Mouse (Mus musculus): ENCODE measurements around the gene Bmpr1b. TPM values are rescaled to one million over a fixed set of nuclear protein-coding genes. Genes with fewer than 3 reads are reported as not detected.
A peak's percentile ranks its signal among the peaks of the same experiment; 100 is the strongest.

The Bmpr1b gene
- polyA plus RNA-seq, 1 experiment from 2014 or later = 1.1 TPM

GRCm38 (mm10) chr3:141940207-141940606 lies 229.0 kb downstream of the Bmpr1b start:
- ATAC-seq = no peak
- Histone ChIP-seq H3K4me1 (ENCODE audit: control insufficient read depth, insufficient read depth, low read length) (no peaks in the 10 kb centered on the region), H3K27ac (ENCODE audit: low read length) (no peak overlapping the region), H3K27me3 (replicated peaks; ENCODE audit: control insufficient read depth, insufficient read depth, low read length) (no peaks in the 10 kb centered on the region), H3K4me3 (ENCODE audit: low read length) (no peak overlapping the region), H3K36me3 (ENCODE audit: control insufficient read depth, insufficient read depth, low read length) (no peaks in the 10 kb centered on the region), H3K4me2 (ENCODE audit: low read depth, low read length) (no peak overlapping the region), H3K9me3 (ENCODE audit: control insufficient read depth, low read length) (no peaks in the 10 kb centered on the region), H3K9ac (ENCODE audit: low read depth, low read length) (no peak overlapping the region)
- WGBS = 80% methylated on average over 5 of the region's 5 CpGs

- H3K27ac ChIP-seq (ENCODE audit: low read length) = no peak overlapping the region
- H3K9me3 ChIP-seq (ENCODE audit: control insufficient read depth, low read length) = no peaks in the 10 kb centered on the region
- H3K27me3 ChIP-seq (replicated peaks; ENCODE audit: control insufficient read depth, insufficient read depth, low read length) = no peaks in the 10 kb centered on the region
- H3K4me2 ChIP-seq (ENCODE audit: low read depth, low read length) = no peak overlapping the region
- H3K36me3 ChIP-seq (ENCODE audit: control insufficient read depth, insufficient read depth, low read length) = no peaks in the 10 kb centered on the region
- H3K4me3 ChIP-seq (ENCODE audit: low read length) = no peak overlapping the region
- no peak for ATAC-seq
- no peaks in the 10 kb centered on the region for H3K4me1 ChIP-seq (ENCODE audit: control insufficient read depth, insufficient read depth, low read length)
- H3K9ac ChIP-seq (ENCODE audit: low read depth, low read length) = no peak overlapping the region
- 43% methylated on average over 16 of the region's 16 CpGs for WGBS
These were observed 232.5 kb downstream of the Bmpr1b start for GRCm38 (mm10) chr3:141936594-141937272.

- no peak overlapping the region for H3K4me3 ChIP-seq (ENCODE audit: low read length)
- H3K9ac ChIP-seq (ENCODE audit: low read depth, low read length) = no peak overlapping the region
- no peak overlapping the region for H3K4me2 ChIP-seq (ENCODE audit: low read depth, low read length)
- WGBS = 78% methylated on average over 3 of the region's 3 CpGs
- H3K4me1 ChIP-seq (ENCODE audit: control insufficient read depth, insufficient read depth, low read length) = 0 out of 2 replicates have a peak, but pooled peaks cover 3% of the 10 kb centered on the region
- H3K36me3 ChIP-seq (ENCODE audit: control insufficient read depth, insufficient read depth, low read length) = no peaks in the 10 kb centered on the region
- H3K27ac ChIP-seq (ENCODE audit: low read length) = no peak overlapping the region
- no peaks in the 10 kb centered on the region for H3K27me3 ChIP-seq (replicated peaks; ENCODE audit: control insufficient read depth, insufficient read depth, low read length)
- no peaks in the 10 kb centered on the region for H3K9me3 ChIP-seq (ENCODE audit: control insufficient read depth, low read length)
- ATAC-seq = no peak
These were observed 236.3 kb downstream of the Bmpr1b start for GRCm38 (mm10) chr3:141932956-141933355.

GRCm38 (mm10) chr3:141931372-141932092 lies 237.7 kb downstream of the Bmpr1b start:
- H3K4me2 ChIP-seq (ENCODE audit: low read depth, low read length) = peak overlapping the region; percentile 35; the same call in 1 of the 2 replicates
- no peak overlapping the region for H3K9ac ChIP-seq (ENCODE audit: low read depth, low read length)
- H3K36me3 ChIP-seq (ENCODE audit: control insufficient read depth, insufficient read depth, low read length) = no peaks in the 10 kb centered on the region
- H3K4me3 ChIP-seq (ENCODE audit: low read length) = no peak overlapping the region
- H3K4me1 ChIP-seq (ENCODE audit: control insufficient read depth, insufficient read depth, low read length) = 0 out of 2 replicates have a peak, but pooled peaks cover 3% of the 10 kb centered on the region
- ATAC-seq = peak; percentile 58; the same call in 1 of the 2 replicates
- no peak overlapping the region for H3K27ac ChIP-seq (ENCODE audit: low read length)
- H3K9me3 ChIP-seq (ENCODE audit: control insufficient read depth, low read length) = no peaks in the 10 kb centered on the region
- 10% methylated on average over 10 of the region's 10 CpGs for WGBS
- H3K27me3 ChIP-seq (replicated peaks; ENCODE audit: control insufficient read depth, insufficient read depth, low read length) = no peaks in the 10 kb centered on the region

GRCm38 (mm10) chr3:141923442-141923841 lies 245.8 kb downstream of the Bmpr1b start:
- no peaks in the 10 kb centered on the region for H3K9me3 ChIP-seq (ENCODE audit: control insufficient read depth, low read length)
- WGBS = 60% methylated on average over 1 of the region's 1 CpGs
- H3K27ac ChIP-seq (ENCODE audit: low read length) = no peak overlapping the region
- H3K36me3 ChIP-seq (ENCODE audit: control insufficient read depth, insufficient read depth, low read length) = no peaks in the 10 kb centered on the region
- no peak overlapping the region for H3K4me3 ChIP-seq (ENCODE audit: low read length)
- H3K4me2 ChIP-seq (ENCODE audit: low read depth, low read length) = no peak overlapping the region
- no peaks in the 10 kb centered on the region for H3K27me3 ChIP-seq (replicated peaks; ENCODE audit: control insufficient read depth, insufficient read depth, low read length)
- no peak overlapping the region for H3K9ac ChIP-seq (ENCODE audit: low read depth, low read length)
- no peak for ATAC-seq
- H3K4me1 ChIP-seq (ENCODE audit: control insufficient read depth, insufficient read depth, low read length) = no peaks in the 10 kb centered on the region

GRCm38 (mm10) chr3:141921161-141921560 lies 248.1 kb downstream of the Bmpr1b start:
- Histone ChIP-seq H3K36me3 (ENCODE audit: control insufficient read depth, insufficient read depth, low read length) (no peaks in the 10 kb centered on the region), H3K4me2 (ENCODE audit: low read depth, low read length) (no peak overlapping the region), H3K9ac (ENCODE audit: low read depth, low read length) (no peak overlapping the region), H3K4me3 (ENCODE audit: low read length) (no peak overlapping the region), H3K4me1 (ENCODE audit: control insufficient read depth, insufficient read depth, low read length) (no peaks in the 10 kb centered on the region), H3K27me3 (replicated peaks; ENCODE audit: control insufficient read depth, insufficient read depth, low read length) (no peaks in the 10 kb centered on the region), H3K9me3 (ENCODE audit: control insufficient read depth, low read length) (no peaks in the 10 kb centered on the region), H3K27ac (ENCODE audit: low read length) (no peak overlapping the region)
- whole genome bisulfite sequencing = 57% methylated on average over 4 of the region's 4 CpGs
- no peak for ATAC-seq

GRCm38 (mm10) chr3:141919661-141920060 lies 249.6 kb downstream of the Bmpr1b start:
- Histone ChIP-seq H3K4me2 (ENCODE audit: low read depth, low read length) (no peak overlapping the region), H3K4me1 (ENCODE audit: control insufficient read depth, insufficient read depth, low read length) (no peaks in the 10 kb centered on the region), H3K9me3 (ENCODE audit: control insufficient read depth, low read length) (no peaks in the 10 kb centered on the region), H3K27me3 (replicated peaks; ENCODE audit: control insufficient read depth, insufficient read depth, low read length) (no peaks in the 10 kb centered on the region), H3K27ac (ENCODE audit: low read length) (no peak overlapping the region), H3K36me3 (ENCODE audit: control insufficient read depth, insufficient read depth, low read length) (no peaks in the 10 kb centered on the region), H3K4me3 (ENCODE audit: low read length) (no peak overlapping the region), H3K9ac (ENCODE audit: low read depth, low read length) (no peak overlapping the region)
- WGBS = 63% methylated on average over 3 of the region's 3 CpGs
- no peak for ATAC-seq

- ATAC-seq = no peak
- 63% methylated on average over 4 of the region's 4 CpGs for WGBS
These were observed 252.1 kb downstream of the Bmpr1b start for GRCm38 (mm10) chr3:141917166-141917565.

GRCm38 (mm10) chr3:141915995-141916394 lies 253.2 kb downstream of the Bmpr1b start:
- WGBS = 75% methylated on average over 3 of the region's 3 CpGs
- ATAC-seq = no peak
- H3K27me3 ChIP-seq (replicated peaks; ENCODE audit: control insufficient read depth, insufficient read depth, low read length) = no peaks in the 10 kb centered on the region
- no peak overlapping the region for H3K27ac ChIP-seq (ENCODE audit: low read length)
- no peak overlapping the region for H3K4me3 ChIP-seq (ENCODE audit: low read length)
- H3K4me2 ChIP-seq (ENCODE audit: low read depth, low read length) = no peak overlapping the region
- H3K36me3 ChIP-seq (ENCODE audit: control insufficient read depth, insufficient read depth, low read length) = no peaks in the 10 kb centered on the region
- no peak overlapping the region for H3K9ac ChIP-seq (ENCODE audit: low read depth, low read length)
- no peaks in the 10 kb centered on the region for H3K4me1 ChIP-seq (ENCODE audit: control insufficient read depth, insufficient read depth, low read length)
- no peaks in the 10 kb centered on the region for H3K9me3 ChIP-seq (ENCODE audit: control insufficient read depth, low read length)

More at GRCm38 (mm10) chr3:141917166-141917565, 252.1 kb downstream of the Bmpr1b start:
- H3K9me3 ChIP-seq (ENCODE audit: control insufficient read depth, low read length) = no peaks in the 10 kb centered on the region
- H3K4me3 ChIP-seq (ENCODE audit: low read length) = no peak overlapping the region
- H3K27me3 ChIP-seq (replicated peaks; ENCODE audit: control insufficient read depth, insufficient read depth, low read length) = no peaks in the 10 kb centered on the region
- H3K36me3 ChIP-seq (ENCODE audit: control insufficient read depth, insufficient read depth, low read length) = no peaks in the 10 kb centered on the region
- no peak overlapping the region for H3K9ac ChIP-seq (ENCODE audit: low read depth, low read length)
- H3K4me2 ChIP-seq (ENCODE audit: low read depth, low read length) = no peak overlapping the region
- H3K4me1 ChIP-seq (ENCODE audit: control insufficient read depth, insufficient read depth, low read length) = no peaks in the 10 kb centered on the region
- no peak overlapping the region for H3K27ac ChIP-seq (ENCODE audit: low read length)
